Mouse (Mus musculus) spleen, adult 12 weeks (tissue): ENCODE data around the gene Mapk8ip1.
A peak's percentile ranks its signal among the peaks of the same experiment; 100 is the strongest.

Experiments
- DNase-seq: peaks from one replicate; pipeline ENCODE4 v3.0.0; 2022; ENCODE audit warnings: low spot score

Gene Mapk8ip1

GRCm38 (mm10) chr2:92401091-92401561 lies at the start of gene Mapk8ip1:
Mapk8ip1 (minus strand) TSS chr2:92401263.
- no peak for DNase-seq

GRCm38 (mm10) chr2:92447121-92447740 lies 46.2 kb upstream of the Mapk8ip1 start:
- no peak for DNase-seq

- no peak for DNase-seq
Observed at GRCm38 (mm10) chr2:92446656-92447055, 45.6 kb upstream of the Mapk8ip1 start.

- DNase-seq: no peak
Observed at GRCm38 (mm10) chr2:92445890-92446289, 44.8 kb upstream of the Mapk8ip1 start.

GRCm38 (mm10) chr2:92444376-92444775 lies 43.3 kb upstream of the Mapk8ip1 start:
- DNase-seq: no peak

GRCm38 (mm10) chr2:92443313-92443712 lies 42.2 kb upstream of the Mapk8ip1 start:
- no peak for DNase-seq

GRCm38 (mm10) chr2:92442419-92443001 lies 41.4 kb upstream of the Mapk8ip1 start:
- DNase-seq: no peak

GRCm38 (mm10) chr2:92440432-92440831 lies 39.4 kb upstream of the Mapk8ip1 start:
- DNase-seq: no peak

- no peak for DNase-seq
Observed at GRCm38 (mm10) chr2:92438567-92438966, 37.5 kb upstream of the Mapk8ip1 start.

GRCm38 (mm10) chr2:92437875-92438274 lies 36.8 kb upstream of the Mapk8ip1 start:
- peak; percentile 63 for DNase-seq

- no peak for DNase-seq
Observed at GRCm38 (mm10) chr2:92437366-92437765, 36.3 kb upstream of the Mapk8ip1 start.

GRCm38 (mm10) chr2:92435023-92435422 lies 34.0 kb upstream of the Mapk8ip1 start:
- DNase-seq: no peak

GRCm38 (mm10) chr2:92434375-92434745 lies 33.3 kb upstream of the Mapk8ip1 start:
- DNase-seq: no peak

GRCm38 (mm10) chr2:92433578-92434374 lies 32.7 kb upstream of the Mapk8ip1 start, which contains the start of gene Cry2:
Cry2 (minus strand) TSS chr2:92434043.
- DNase-seq: peak; percentile 94

GRCm38 (mm10) chr2:92432299-92433295 lies 31.5 kb upstream of the Mapk8ip1 start:
- no peak for DNase-seq

- DNase-seq: no peak
Observed at GRCm38 (mm10) chr2:92431611-92432179, 30.6 kb upstream of the Mapk8ip1 start.

GRCm38 (mm10) chr2:92430723-92431541 lies 29.9 kb upstream of the Mapk8ip1 start:
- DNase-seq: no peak

- no peak for DNase-seq
Observed at GRCm38 (mm10) chr2:92430089-92430488, 29.0 kb upstream of the Mapk8ip1 start.

- no peak for DNase-seq
Observed at GRCm38 (mm10) chr2:92427882-92428281, 26.8 kb upstream of the Mapk8ip1 start.

- DNase-seq: no peak
Observed at GRCm38 (mm10) chr2:92426426-92426825, 25.4 kb upstream of the Mapk8ip1 start.
